Mouse (Mus musculus) adrenal gland, adult 8-10 months (tissue): ENCODE results near the gene Zfp811. TPM values are rescaled to one million over a fixed set of nuclear protein-coding genes. Genes with fewer than 3 reads are reported as not detected.

Experiments used
- DNase-seq: peaks from one replicate; pipeline ENCODE4 v3.0.0; 2022
- total RNA-seq, 4 experiments: library from RNA; stranded (reverse); gene quantifications; 2 replicates each; pipeline ENCODE4 v1.2.4; 2022

Zfp811 gene
- total RNA-seq, 4 experiments from 2014 or later: 0.73 to 1.3 (median 1.00) TPM

- DNase-seq: no peak
Observed at GRCm38 (mm10) chr17:32753634-32754033, 56.1 kb downstream of the Zfp811 start.

GRCm38 (mm10) chr17:32752813-32753360 is 56.8 kb downstream of the Zfp811 start:
- no peak for DNase-seq

- no peak for DNase-seq
Observed at GRCm38 (mm10) chr17:32750611-32751010, 59.1 kb downstream of the Zfp811 start.

Other genes with a start within 250 kb of the Zfp811 start
- not detected for gene Cyp4f37, start 188.6 kb downstream of the Zfp811 start, total RNA-seq
- gene Cyp4f40, start 151.0 kb downstream of the Zfp811 start, total RNA-seq: under 1 TPM in 1 of 4 experiments, not detected in 3; 0.24 TPM
- 1 to 10 TPM; 3.2 to 7.5 (median 6.4) TPM for gene Cyp4f15, start 124.3 kb downstream of the Zfp811 start, total RNA-seq
- 10 to 100 TPM; 42.0 to 67.7 (median 61.5) TPM for gene Zfp871, start 21.6 kb downstream of the Zfp811 start, total RNA-seq
- gene Zfp799, start 20.3 kb upstream of the Zfp811 start, total RNA-seq: 10 to 100 TPM; 11.2 to 18.2 (median 14.1) TPM
- gene Zfp870, start 81.7 kb upstream of the Zfp811 start, total RNA-seq: 10 to 100 TPM in 3 of 4 experiments, 1 to 10 TPM in 1; 8.8 to 21.1 (median 12.5) TPM
- gene Cyp4f14, start 107.4 kb upstream of the Zfp811 start, total RNA-seq: 10 to 100 TPM in 2 of 4 experiments, 1 to 10 TPM in 2; 5.4 to 28.6 (median 14.3) TPM
- 100 to 1,000 TPM in 2 of 4 experiments, 10 to 100 TPM in 2; 78.3 to 120 (median 96.1) TPM for gene Cyp4f13, start 137.5 kb upstream of the Zfp811 start, total RNA-seq
- 1 to 10 TPM; 3.5 to 8.0 (median 5.7) TPM for gene Zfp472, start 155.9 kb upstream of the Zfp811 start, total RNA-seq
- gene Zfp952, start 183.2 kb upstream of the Zfp811 start, total RNA-seq: 10 to 100 TPM in 2 of 4 experiments, 1 to 10 TPM in 2; 9.5 to 15.6 (median 12.6) TPM
- gene Zfp763, start 223.5 kb upstream of the Zfp811 start, total RNA-seq: 10 to 100 TPM in 2 of 4 experiments, 1 to 10 TPM in 2; 8.8 to 13.5 (median 10.1) TPM